Mouse (Mus musculus) stomach, postnatal 0 days (tissue): ENCODE measurements around the gene Rexo5.

Experiments
- CTCF ChIP-seq: IDR thresholded peaks from 2 replicates; pipeline ENCODE4 v1.5.1; 2016; ENCODE audit warnings: antibody characterized with exemption, low read depth, mild to moderate bottlenecking, moderate library complexity
- EP300 ChIP-seq: optimal IDR thresholded peaks from 2 replicates; pipeline ENCODE3; 2016; ENCODE audit warnings: antibody characterized with exemption

- no peak for TF ChIP-seq CTCF
- no peak for TF ChIP-seq EP300
Measured at GRCm38 (mm10) chr7:119875776-119876440, 82.1 kb downstream of the Rexo5 start.
